Mouse (Mus musculus): ENCODE data around the gene Tjp2.

DNA sequence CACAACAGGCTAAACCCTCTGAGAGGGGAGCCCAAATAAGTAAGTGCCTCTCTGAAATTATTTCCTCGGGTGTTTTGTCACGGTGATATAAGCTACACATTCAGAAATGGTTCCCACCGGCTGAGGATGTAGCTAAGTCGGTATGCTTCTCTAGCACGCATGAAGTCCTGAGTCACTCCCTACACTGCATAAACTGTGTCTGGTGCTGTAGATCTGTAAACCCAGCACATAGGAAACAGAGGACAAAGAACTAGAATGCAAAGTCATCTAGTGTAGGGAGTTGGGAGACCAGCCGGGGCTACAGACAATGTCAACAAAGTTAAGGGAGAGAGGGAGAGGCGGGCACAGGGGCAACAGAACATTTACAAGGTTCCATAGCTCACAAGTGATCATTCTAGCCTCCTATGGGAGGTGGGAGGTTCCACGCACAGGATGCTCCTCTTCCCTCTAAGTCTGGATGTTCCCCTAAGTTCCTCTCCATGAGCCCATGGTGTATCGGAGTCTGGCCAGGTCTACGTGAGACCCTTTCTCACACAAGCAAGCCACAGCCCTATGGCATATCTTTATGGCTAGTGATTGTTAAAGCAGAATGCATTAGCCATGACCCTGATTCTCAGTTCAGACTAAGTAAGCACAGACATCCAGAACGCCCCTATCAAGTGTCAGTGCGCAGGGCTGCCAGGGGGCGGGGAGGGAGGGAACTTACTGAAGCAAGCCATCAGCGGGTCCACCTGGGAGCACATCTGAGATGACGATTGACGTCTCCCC, 90.5 kb downstream of the Tjp2 start:
- TF ChIP-seq EP300 (IDR thresholded peaks at IDR 0.05; ENCODE audit: low read depth), result no peak
- TF ChIP-seq CTCF (IDR thresholded peaks at IDR 0.05; ENCODE audit: low read depth), result no peak
